Mouse (Mus musculus) neutrophil, adult 59 days (primary cell): ENCODE data around the gene Olfr1411. TPM values are rescaled to one million over a fixed set of nuclear protein-coding genes. Genes with fewer than 3 reads are reported as not detected.

Source experiments
- total RNA-seq, 2 experiments: library from RNA; stranded (reverse); gene quantifications; 1 replicate in 1 of 2; 2 replicates in 1 of 2; pipeline ENCODE4 v1.2.4; 2023

Olfr1411 gene
- not detected for total RNA-seq

DNA sequence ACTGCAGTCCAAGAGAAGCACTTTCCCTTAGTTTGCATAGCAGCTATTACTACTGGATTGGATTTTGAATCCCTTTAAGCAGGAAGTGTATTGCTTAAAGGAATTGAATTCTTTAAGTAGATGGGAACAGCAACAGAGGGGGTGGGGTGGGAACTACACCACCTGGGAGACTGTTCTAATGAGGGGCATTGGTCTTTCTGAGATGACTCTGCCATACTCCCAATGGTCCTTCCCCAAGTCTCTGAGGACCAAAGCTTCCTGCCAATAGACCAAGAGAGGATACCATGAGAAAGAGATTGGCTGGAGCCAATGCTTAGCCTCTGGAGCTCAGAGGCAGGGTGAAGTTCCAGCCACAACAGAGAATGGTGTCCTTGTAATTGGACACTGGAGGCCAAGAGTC is at the start of gene Olfr1411:
Gene Olfr1411, plus strand, starts transcription at position 301 of the 400 bp plus-strand sequence.

DNA sequence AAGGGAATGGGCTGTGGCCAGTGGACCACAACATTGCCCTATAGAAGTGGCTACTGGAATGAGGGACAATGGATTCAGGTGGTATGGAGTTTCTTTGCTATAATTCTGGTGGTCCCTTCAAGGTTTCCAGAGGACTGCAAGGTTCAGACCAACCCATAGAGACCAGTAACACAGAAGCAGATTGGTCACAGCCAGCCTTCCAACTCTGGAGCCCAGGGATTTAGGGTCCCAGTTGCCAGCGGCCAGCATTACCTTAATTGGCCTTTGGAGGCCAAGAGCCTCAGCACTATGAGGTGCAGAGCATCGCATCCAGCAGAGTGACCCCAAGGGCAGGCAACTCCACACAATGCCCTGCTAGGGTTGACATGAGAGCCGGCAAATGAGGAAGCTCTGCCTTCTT is 23.2 kb upstream of the Olfr1411 start, which contains the start of gene Olfr1413:
Gene Olfr1413, plus strand, starts transcription at position 301 of the 400 bp plus-strand sequence.

DNA sequence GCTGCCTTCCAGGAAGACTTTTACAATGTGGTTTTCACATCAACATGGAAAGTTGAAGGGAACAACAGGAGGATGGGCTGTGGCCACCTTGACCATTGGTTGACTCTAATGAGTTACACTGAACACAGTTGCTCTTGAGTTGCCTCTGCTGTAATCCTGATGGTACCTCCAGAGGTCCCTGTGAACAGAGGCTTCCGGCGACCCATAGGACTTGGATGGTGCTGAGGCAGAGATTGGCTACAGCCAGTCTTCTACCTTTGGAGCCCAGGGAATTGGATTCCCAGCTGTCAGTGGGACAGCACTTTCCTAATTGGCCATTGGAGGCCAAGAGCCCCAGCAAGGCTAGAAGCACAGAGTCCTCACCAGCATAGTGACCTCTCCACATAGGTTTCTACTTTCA is 8.7 kb upstream of the Olfr1411 start, which contains the start of gene Olfr1412:
Gene Olfr1412, plus strand, starts transcription at position 301 of the 400 bp plus-strand sequence.

DNA sequence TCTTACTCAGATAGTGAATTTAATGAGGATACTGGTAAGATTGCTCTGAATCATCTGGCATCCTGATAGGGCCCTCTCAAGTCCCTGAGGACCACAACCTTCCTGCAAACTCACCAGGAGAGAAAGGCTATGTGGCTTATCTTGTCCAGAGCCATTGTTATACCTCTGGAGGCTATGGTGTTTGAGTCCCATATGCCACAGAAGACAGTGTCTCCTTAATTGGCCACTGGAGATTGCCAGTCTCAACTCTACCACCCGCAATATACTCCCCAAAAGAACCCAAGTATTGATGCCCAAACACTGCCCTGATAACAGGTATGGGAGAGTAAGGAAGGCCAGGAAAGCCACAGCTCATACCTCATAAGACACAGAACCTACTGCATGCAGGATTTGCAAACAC is 11.3 kb downstream of the Olfr1411 start, which contains the start of gene Olfr1410:
Gene Olfr1410, plus strand, starts transcription at position 301 of the 400 bp plus-strand sequence.

DNA sequence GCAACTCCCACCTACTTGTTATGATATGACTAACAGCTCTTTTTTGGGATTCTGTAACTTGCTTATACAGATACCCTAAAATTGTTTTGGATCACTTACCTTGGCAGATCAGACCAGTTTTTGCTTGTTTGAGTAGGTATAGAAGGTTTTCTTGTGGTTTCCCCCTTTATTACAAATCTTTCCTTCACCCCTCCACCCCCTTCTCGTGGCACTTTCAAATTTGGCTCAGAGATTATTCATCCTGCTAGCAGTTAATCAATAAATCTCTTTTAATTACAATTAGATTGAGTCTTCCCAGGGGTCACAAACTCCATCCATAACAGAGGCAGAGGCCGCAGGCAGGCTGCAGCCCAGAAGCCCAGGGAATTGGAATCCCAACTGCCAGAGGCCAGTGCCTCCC is 23.3 kb downstream of the Olfr1411 start, which contains the start of gene Olfr12:
Gene Olfr12, plus strand, starts transcription at position 301 of the 400 bp plus-strand sequence.

DNA sequence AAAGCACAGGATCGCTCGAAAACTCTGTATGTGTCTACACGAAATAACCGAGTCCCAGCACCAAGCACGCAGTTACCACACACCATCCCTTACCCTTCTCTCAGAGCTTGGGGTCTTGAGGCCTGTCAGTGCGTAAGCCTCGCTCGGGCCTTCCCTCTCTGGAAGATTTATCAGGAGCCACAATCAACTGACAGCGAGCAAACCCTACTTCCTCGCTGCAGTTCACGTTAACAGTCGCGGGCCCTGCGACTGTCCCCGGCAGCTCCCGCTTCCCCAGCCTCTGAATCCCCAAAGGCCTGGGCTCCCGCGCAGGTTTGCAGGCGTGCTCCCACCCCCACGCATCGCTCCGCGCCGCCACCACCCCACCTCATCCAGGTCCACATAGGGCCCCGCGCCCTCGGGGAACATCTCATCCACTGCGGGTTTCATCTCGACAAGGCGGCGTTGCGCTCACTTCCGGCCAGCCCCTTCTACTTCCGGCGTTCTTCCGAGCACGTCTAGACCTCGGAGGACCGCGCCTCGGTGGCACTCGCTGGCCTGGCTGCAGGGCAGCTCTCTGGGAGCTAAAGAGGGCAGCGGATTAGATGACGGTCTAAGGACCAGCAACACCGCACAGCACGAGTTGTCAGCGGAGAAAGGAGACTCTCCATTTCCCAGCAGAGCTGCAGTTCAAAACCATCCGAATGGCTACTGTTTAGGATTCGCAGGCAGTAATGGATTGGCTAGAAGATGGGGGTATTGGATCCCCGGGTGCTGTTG is 47.5 kb downstream of the Olfr1411 start, which contains the start of gene Cops9:
Gene Cops9, minus strand, starts transcription at position 472 of the 759 bp plus-strand sequence.

Other genes starting within 250 kb of the Olfr1411 start
- 10 to 100 TPM; 56.8 to 85.1 TPM for gene Ndufa10, start 120.6 kb upstream of the Olfr1411 start, total RNA-seq
- gene Olfr1416, start 109.3 kb upstream of the Olfr1411 start, total RNA-seq = not detected
- not detected for gene Olfr1415, start 98.3 kb upstream of the Olfr1411 start, total RNA-seq
- not detected for gene Olfr1414, start 75.8 kb upstream of the Olfr1411 start, total RNA-seq
- not detected for gene Olfr1413, start 23.1 kb upstream of the Olfr1411 start, total RNA-seq
- not detected for gene Olfr1412, start 8.6 kb upstream of the Olfr1411 start, total RNA-seq
- gene Olfr1410, start 11.4 kb downstream of the Olfr1411 start, total RNA-seq = not detected
- gene Olfr12, start 23.4 kb downstream of the Olfr1411 start, total RNA-seq = not detected
- gene Cops9, start 47.6 kb downstream of the Olfr1411 start, total RNA-seq = 100 to 1,000 TPM; 117 to 121 TPM
- 1 to 10 TPM; 5.0 to 5.6 TPM for gene Otos, start 54.4 kb downstream of the Olfr1411 start, total RNA-seq
- 10 to 100 TPM; 34.0 TPM for gene Gpc1, start 237.2 kb downstream of the Olfr1411 start, total RNA-seq